Mouse (Mus musculus): ENCODE results near the gene Abcb8. TPM values are rescaled to one million over a fixed set of nuclear protein-coding genes. Genes with fewer than 3 reads are reported as not detected.

The Abcb8 gene
- total RNA-seq, 1 experiment, result 46.5 TPM

DNA sequence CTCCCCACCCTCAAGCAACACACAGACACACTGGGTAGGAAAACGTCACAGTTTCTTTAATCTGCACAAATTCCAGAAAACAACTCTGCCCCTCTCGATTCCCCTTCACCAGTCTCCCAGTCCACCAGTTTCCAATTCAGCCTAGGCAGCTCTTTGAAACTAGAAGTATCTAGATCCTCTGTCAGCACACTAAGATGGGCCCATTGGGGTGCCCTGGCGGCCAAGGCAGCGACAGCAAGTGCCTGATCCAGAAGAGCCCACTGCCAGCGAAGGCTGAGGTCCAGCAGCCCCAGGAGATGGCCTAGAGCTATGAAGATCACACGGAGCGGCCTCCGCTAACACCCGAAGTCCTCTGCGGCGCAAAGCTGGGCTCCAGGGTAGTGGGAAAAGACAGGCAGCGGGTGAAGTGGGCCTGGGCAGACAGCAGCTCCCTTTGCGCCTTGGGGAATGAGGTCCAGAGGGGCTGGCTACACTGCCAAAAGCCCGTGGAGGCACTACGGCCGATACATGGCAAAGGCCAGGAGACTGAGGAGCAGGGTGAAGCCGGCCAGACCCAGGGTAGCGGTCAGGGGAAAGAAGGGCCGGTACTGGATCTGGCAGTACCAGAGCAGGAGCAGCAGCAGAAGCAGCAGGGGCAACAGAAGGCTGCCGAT is 52.1 kb downstream of the Abcb8 start:
- in situ Hi-C loops (cut with MboI; ENCODE audit: low sequenced_read_pairs in 2 of 2, unreplicated experiment in 2 of 2), result no loop called here
- peak overlapping the region; percentile 93 for H3K4me3 ChIP-seq (ENCODE audit: insufficient read depth in 1 of 2, low read depth in 1 of 2, low read length in 2 of 2, poor library complexity in 1 of 2, severe bottlenecking in 1 of 2)
- DNase-seq (ENCODE audit: low read depth, low spot score), result no peak
- TF ChIP-seq CHD2 (IDR thresholded peaks at IDR 0.05; ENCODE audit: low read depth, low read length) (no peak), HCFC1 (IDR thresholded peaks at IDR 0.05; ENCODE audit: borderline replicate concordance, insufficient read depth, low read length) (no peak), ZNF384 (IDR thresholded peaks at IDR 0.05; ENCODE audit: low read depth, low read length) (no peak), ZC3H11A (IDR thresholded peaks at IDR 0.05; ENCODE audit: borderline replicate concordance, low read depth, low read length) (no peak), MAFK (IDR thresholded peaks at IDR 0.05; ENCODE audit: insufficient read depth, low read depth, low read length) (no peak)
- H3K9me3 ChIP-seq (ENCODE audit: control insufficient read depth, insufficient read depth, low read depth, low read length), result no peaks in the 10 kb centered on the region
- H3K9ac ChIP-seq (ENCODE audit: insufficient read depth, low read depth, low read length, poor library complexity, severe bottlenecking), result peak overlapping the region; percentile 40; the same call in 1 of the 2 replicates
- H3K36me3 ChIP-seq (ENCODE audit: control insufficient read depth, insufficient read depth, low read length, poor library complexity, severe bottlenecking), result peaks cover 21% of the 10 kb centered on the region
- H3K27ac ChIP-seq (ENCODE audit: insufficient read depth, low read depth, low read length, poor library complexity, severe bottlenecking), result no peak overlapping the region
- H3K4me1 ChIP-seq (ENCODE audit: control insufficient read depth in 2 of 2, insufficient read depth in 2 of 2, low read length in 2 of 2, poor library complexity in 1 of 2), result peaks cover 5 to 19% of the 10 kb centered on the region in 2 experiments; a peak in 3 of 4 replicates

DNA sequence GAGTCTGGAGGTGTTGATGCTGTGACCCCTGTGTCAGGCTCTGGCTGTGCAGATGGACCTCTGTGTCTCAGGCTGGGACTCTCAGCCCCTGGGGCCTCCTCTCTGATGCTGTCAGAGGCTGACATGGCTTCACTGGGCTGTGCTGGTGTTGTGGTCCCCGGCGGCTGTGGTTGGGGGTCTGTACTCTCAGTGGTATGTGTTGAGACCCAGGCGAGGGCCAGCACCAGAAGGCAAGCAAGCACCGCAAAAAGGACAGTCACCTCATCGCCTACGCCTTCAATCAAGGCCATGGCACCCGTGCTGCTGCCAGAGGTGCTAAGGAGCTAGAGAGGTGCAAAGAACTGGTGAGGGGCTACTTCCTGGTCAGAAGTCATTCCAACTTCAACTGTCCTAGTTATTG is 53.2 kb downstream of the Abcb8 start:
- TF ChIP-seq ZC3H11A (IDR thresholded peaks at IDR 0.05; ENCODE audit: borderline replicate concordance, low read depth, low read length), result no peak
- no peak for TF ChIP-seq MAFK (IDR thresholded peaks at IDR 0.05; ENCODE audit: insufficient read depth, low read depth, low read length)
- no peak for TF ChIP-seq ZNF384 (IDR thresholded peaks at IDR 0.05; ENCODE audit: low read depth, low read length)
- no peak for TF ChIP-seq HCFC1 (IDR thresholded peaks at IDR 0.05; ENCODE audit: borderline replicate concordance, insufficient read depth, low read length)
- H3K4me3 ChIP-seq (ENCODE audit: insufficient read depth in 1 of 2, low read depth in 1 of 2, low read length in 2 of 2, poor library complexity in 1 of 2, severe bottlenecking in 1 of 2), result no peak overlapping the region
- no peak for DNase-seq (ENCODE audit: low read depth, low spot score)
- in situ Hi-C loops (cut with MboI; ENCODE audit: low sequenced_read_pairs in 2 of 2, unreplicated experiment in 2 of 2), result no loop called here
- H3K9me3 ChIP-seq (ENCODE audit: control insufficient read depth, insufficient read depth, low read depth, low read length), result no peaks in the 10 kb centered on the region
- no peak overlapping the region for H3K9ac ChIP-seq (ENCODE audit: insufficient read depth, low read depth, low read length, poor library complexity, severe bottlenecking)
- H3K27ac ChIP-seq (ENCODE audit: insufficient read depth, low read depth, low read length, poor library complexity, severe bottlenecking), result no peak overlapping the region
- peaks cover 13% of the 10 kb centered on the region for H3K36me3 ChIP-seq (ENCODE audit: control insufficient read depth, insufficient read depth, low read length, poor library complexity, severe bottlenecking)
- H3K4me1 ChIP-seq (ENCODE audit: control insufficient read depth in 2 of 2, insufficient read depth in 2 of 2, low read length in 2 of 2, poor library complexity in 1 of 2), result peaks cover 5 to 17% of the 10 kb centered on the region in 2 experiments; a peak in 3 of 4 replicates

DNA sequence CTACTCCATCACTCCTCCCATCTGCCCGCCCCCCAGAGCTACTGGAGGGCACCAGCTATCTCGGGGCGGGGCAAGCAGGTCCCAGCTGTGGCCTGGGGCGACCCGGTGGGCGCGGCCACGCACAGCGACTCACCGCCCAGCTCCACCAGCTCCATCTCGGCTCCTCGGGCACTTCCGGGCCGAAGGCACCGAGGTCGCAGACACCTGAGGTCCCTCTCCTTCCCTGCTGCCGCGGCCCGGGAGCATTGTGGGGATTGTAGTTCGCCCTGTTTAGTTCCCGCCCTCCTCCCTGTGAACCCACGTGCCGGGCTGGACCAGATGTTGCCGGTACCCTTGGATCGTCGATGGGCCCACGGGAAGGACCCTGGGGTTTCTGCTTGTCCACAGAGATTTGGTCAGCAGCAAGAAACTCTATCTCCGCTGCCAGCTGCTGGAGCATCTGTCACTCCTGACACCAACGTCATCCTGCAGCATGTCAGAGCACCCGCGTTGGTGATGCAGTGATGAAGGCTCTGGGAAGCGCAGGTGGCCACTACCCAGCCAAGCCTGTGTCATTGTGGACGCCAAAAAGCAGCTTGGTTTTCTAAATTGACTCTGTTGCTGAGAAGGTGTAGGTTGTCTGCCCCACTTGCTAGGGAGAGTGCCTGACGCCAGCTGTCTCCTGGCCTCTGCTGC is 54.3 kb downstream of the Abcb8 start, which contains the start of gene Tmub1:
TSS of gene Tmub1 (minus strand) at position 231 of the 675 bp plus-strand sequence.
- Histone ChIP-seq H3K4me1 (ENCODE audit: control insufficient read depth in 2 of 2, insufficient read depth in 2 of 2, low read length in 2 of 2, poor library complexity in 1 of 2) (peaks cover 5 to 17% of the 10 kb centered on the region in 2 experiments; a peak in 3 of 4 replicates), H3K9ac (ENCODE audit: insufficient read depth, low read depth, low read length, poor library complexity, severe bottlenecking) (peak within 1 kb of the TSS; percentile 21; the same call in 1 of the 2 replicates), H3K9me3 (ENCODE audit: control insufficient read depth, insufficient read depth, low read depth, low read length) (no peaks in the 10 kb centered on the region), H3K4me3 (ENCODE audit: insufficient read depth in 1 of 2, low read depth in 1 of 2, low read length in 2 of 2, poor library complexity in 1 of 2, severe bottlenecking in 1 of 2) (peak within 1 kb of the TSS; percentile 50 to 70), H3K27ac (ENCODE audit: insufficient read depth, low read depth, low read length, poor library complexity, severe bottlenecking) (no peak within 1 kb of the TSS), H3K36me3 (ENCODE audit: control insufficient read depth, insufficient read depth, low read length, poor library complexity, severe bottlenecking) (peaks cover 9% of the 10 kb centered on the region)
- no peak for TF ChIP-seq CHD2 (IDR thresholded peaks at IDR 0.05; ENCODE audit: low read depth, low read length)
- peak; percentile 95 for TF ChIP-seq HCFC1 (IDR thresholded peaks at IDR 0.05; ENCODE audit: borderline replicate concordance, insufficient read depth, low read length)
- DNase-seq (ENCODE audit: low read depth, low spot score), result peak; percentile 87
- in situ Hi-C loops (cut with MboI; ENCODE audit: low sequenced_read_pairs in 2 of 2, unreplicated experiment in 2 of 2), result no loop called here

DNA sequence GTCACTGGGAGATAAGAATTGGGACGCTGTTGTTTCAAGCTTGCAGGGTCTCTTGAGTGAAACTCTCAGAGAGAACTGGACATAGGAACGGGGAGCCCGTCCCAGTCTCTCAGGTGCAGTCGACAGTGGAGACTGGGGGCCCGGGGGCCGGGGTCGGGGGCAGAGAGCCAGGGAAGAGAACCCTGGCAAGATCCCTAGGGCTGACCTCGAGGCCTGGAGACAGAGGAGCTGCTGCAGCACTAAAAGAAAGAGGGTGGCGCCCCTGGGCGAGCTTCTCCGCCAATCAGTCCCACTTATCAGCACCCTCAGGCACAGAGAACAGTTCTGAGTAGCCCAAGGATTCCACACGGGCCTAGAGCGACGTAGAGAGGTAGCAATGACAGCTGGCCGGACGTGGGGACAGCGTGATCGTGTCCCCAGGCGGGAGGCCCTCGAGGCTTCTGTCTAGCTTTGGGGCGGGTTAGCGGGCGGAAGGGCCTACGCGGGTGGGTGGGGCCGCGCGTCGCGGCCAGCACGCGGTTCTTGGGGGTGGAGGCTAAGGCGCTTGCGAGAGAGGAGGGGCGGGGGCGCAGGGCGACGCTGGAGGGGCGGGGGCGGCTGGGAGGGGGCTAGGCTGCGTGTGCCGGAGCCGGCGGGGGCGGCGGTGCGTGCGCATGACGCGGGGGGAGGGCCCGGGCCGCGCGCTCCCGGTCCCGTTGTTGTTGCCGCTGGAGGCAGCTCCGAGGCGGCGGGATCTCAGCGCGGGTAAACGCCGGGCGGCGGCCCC is 58.0 kb downstream of the Abcb8 start:
- H3K27ac ChIP-seq (ENCODE audit: insufficient read depth, low read depth, low read length, poor library complexity, severe bottlenecking), result no peak overlapping the region

More for the DNA sequence above, 58.0 kb downstream of the Abcb8 start:
- Histone ChIP-seq H3K9me3 (ENCODE audit: control insufficient read depth, insufficient read depth, low read depth, low read length) (no peaks in the 10 kb centered on the region), H3K4me3 (ENCODE audit: insufficient read depth in 1 of 2, low read depth in 1 of 2, low read length in 2 of 2, poor library complexity in 1 of 2, severe bottlenecking in 1 of 2) (peak overlapping the region; percentile 78 to 92), H3K36me3 (ENCODE audit: control insufficient read depth, insufficient read depth, low read length, poor library complexity, severe bottlenecking) (no peaks in the 10 kb centered on the region; the same call in 1 of the 2 replicates), H3K4me1 (ENCODE audit: control insufficient read depth in 2 of 2, insufficient read depth in 2 of 2, low read length in 2 of 2, poor library complexity in 1 of 2) (peaks cover 6 to 19% of the 10 kb centered on the region in 2 experiments; a peak in 3 of 4 replicates), H3K9ac (ENCODE audit: insufficient read depth, low read depth, low read length, poor library complexity, severe bottlenecking) (peak overlapping the region; percentile 86)
- in situ Hi-C loops (cut with MboI; ENCODE audit: low sequenced_read_pairs in 2 of 2, unreplicated experiment in 2 of 2), result loop anchor here in 1 of 2 experiments (5.0 kb wide), 1 partner anchor 34 kb away; no protein-coding TSS in a partner anchor
- TF ChIP-seq HCFC1 (IDR thresholded peaks at IDR 0.05; ENCODE audit: borderline replicate concordance, insufficient read depth, low read length) (0 out of 2 replicates have a peak, but pooled peaks have one; percentile 42), ZC3H11A (IDR thresholded peaks at IDR 0.05; ENCODE audit: borderline replicate concordance, low read depth, low read length) (no peak), ZNF384 (IDR thresholded peaks at IDR 0.05; ENCODE audit: low read depth, low read length) (no peak)
- DNase-seq (ENCODE audit: low read depth, low spot score), result no peak

Data from ES-E14 (cell line).